Mouse (Mus musculus): ENCODE measurements around the gene Rbl1. TPM values are rescaled to one million over a fixed set of nuclear protein-coding genes. Genes with fewer than 3 reads are reported as not detected.

Rbl1 gene
- total and polyA plus RNA-seq, 2 experiments from 2014 or later, result 5.2 to 8.4 TPM

DNA sequence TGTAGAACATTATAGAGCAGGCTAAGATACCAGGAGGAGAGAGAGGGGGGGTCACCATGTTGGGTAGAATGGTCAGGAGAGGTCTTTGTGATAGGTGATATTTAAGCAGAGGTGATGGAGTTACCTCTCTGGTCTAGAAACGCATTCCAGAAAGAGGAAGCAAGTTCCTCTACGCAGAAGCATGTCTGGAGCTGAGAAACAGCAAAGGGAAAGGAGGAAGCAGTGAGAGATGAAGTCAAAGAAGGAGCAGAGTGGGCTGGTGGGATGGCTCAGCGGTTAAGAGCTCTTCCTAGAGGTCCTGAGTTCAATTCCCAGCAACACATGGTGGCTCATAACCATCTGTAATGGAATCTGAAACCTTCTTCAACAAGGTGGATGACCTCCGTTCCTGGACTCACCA is 62.4 kb downstream of the Rbl1 start:
- WGBS, result 90% methylated on average over 4 of the region's 4 CpGs
- H3K9ac ChIP-seq (replicated peaks; ENCODE audit: low read length), result no peak overlapping the region

DNA sequence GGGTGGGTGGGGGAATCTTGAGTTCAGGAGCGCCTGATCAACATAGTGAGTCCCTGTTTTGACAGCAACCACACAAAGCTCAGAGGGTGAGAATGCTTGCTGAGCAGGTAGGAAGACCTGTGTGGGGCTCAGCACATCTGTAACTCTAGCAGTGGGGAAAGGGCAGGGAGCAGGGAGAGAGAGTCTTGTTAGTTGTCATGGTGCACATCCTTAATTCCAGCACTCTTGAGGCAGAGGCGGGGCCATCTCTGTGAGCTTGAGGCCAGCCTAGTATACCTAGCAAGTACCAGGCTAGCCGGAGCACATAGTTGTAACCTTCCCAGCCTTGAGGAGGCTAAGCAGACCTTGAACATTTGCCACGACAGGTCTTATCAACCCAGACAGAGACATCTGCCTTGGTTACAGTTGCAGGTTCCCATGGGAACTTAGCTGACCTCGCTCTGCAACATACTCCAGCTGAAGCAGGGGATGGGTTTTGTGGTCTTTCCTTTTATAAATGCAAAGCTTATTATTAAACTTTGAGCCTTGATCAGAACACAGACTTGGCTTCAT is 65.0 kb downstream of the Rbl1 start:
- no peak for TF ChIP-seq CTCF (IDR thresholded peaks at IDR 0.05; ENCODE audit: low read depth)
- no peak overlapping the region for H3K9ac ChIP-seq (replicated peaks; ENCODE audit: low read length)
- DNase-seq (ENCODE audit: low spot score), result no peak
- H3K4me3 ChIP-seq (ENCODE audit: low read length), result no peak overlapping the region
- no peak for ATAC-seq
- WGBS, result 89% methylated on average over 5 of the region's 5 CpGs
- H3K4me2 ChIP-seq (ENCODE audit: low read depth, low read length), result no peak overlapping the region
- H3K9me3 ChIP-seq (ENCODE audit: low read length), result no peaks in the 10 kb centered on the region
- no peaks in the 10 kb centered on the region for H3K4me1 ChIP-seq (ENCODE audit: insufficient read depth, low read length)
- H3K36me3 ChIP-seq (ENCODE audit: insufficient read depth, low read length), result no peaks in the 10 kb centered on the region
- H3K27ac ChIP-seq, result no peak overlapping the region
- no peaks in the 10 kb centered on the region for H3K27me3 ChIP-seq (ENCODE audit: insufficient read depth, low read length)

More for the DNA sequence above, 62.4 kb downstream of the Rbl1 start:
- no peaks in the 10 kb centered on the region for H3K4me1 ChIP-seq (ENCODE audit: insufficient read depth, low read length)
- no peaks in the 10 kb centered on the region for H3K36me3 ChIP-seq (ENCODE audit: insufficient read depth, low read length)
- no peaks in the 10 kb centered on the region for H3K27me3 ChIP-seq (ENCODE audit: insufficient read depth, low read length)
- H3K4me2 ChIP-seq (ENCODE audit: low read depth, low read length), result no peak overlapping the region
- no peak for TF ChIP-seq CTCF (IDR thresholded peaks at IDR 0.05; ENCODE audit: low read depth)
- ATAC-seq, result no peak
- no peak for DNase-seq (ENCODE audit: low spot score)
- no peak overlapping the region for H3K4me3 ChIP-seq (ENCODE audit: low read length)
- no peaks in the 10 kb centered on the region for H3K9me3 ChIP-seq (ENCODE audit: low read length)
- no peak overlapping the region for H3K27ac ChIP-seq

DNA sequence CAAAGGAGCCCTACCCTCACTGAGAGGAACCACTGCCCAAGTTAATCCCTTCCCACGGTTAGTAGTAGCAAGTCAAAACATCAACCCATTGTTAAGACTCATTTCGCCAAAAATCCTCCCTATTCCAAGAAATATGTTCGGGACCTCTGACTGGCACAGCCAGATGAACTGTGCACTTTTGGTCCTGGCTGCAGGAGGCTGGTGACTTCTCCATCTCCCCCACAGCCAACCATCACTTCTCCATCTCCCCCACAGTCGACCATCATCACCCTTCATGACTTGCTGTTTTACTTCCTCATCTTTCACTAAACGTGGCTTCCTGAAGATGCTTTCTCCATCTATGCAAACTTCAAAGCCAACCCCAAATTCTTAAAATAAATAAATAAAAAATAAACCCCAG is 65.5 kb downstream of the Rbl1 start:
- no peak overlapping the region for H3K4me2 ChIP-seq (ENCODE audit: low read depth, low read length)
- H3K27me3 ChIP-seq (ENCODE audit: insufficient read depth, low read length), result no peaks in the 10 kb centered on the region
- no peak overlapping the region for H3K27ac ChIP-seq
- WGBS, result 81% methylated on average over 5 of the region's 5 CpGs
- DNase-seq (ENCODE audit: low spot score) (no peak), ATAC-seq (no peak)
- no peak overlapping the region for H3K4me3 ChIP-seq (ENCODE audit: low read length)
- TF ChIP-seq CTCF (IDR thresholded peaks at IDR 0.05; ENCODE audit: low read depth), result no peak
- 0 out of 2 replicates have a peak, but pooled peaks cover under 1% of the 10 kb centered on the region for H3K4me1 ChIP-seq (ENCODE audit: insufficient read depth, low read length)
- H3K9me3 ChIP-seq (ENCODE audit: low read length), result no peaks in the 10 kb centered on the region
- H3K9ac ChIP-seq (replicated peaks; ENCODE audit: low read length), result no peak overlapping the region
- H3K36me3 ChIP-seq (ENCODE audit: insufficient read depth, low read length), result no peaks in the 10 kb centered on the region

DNA sequence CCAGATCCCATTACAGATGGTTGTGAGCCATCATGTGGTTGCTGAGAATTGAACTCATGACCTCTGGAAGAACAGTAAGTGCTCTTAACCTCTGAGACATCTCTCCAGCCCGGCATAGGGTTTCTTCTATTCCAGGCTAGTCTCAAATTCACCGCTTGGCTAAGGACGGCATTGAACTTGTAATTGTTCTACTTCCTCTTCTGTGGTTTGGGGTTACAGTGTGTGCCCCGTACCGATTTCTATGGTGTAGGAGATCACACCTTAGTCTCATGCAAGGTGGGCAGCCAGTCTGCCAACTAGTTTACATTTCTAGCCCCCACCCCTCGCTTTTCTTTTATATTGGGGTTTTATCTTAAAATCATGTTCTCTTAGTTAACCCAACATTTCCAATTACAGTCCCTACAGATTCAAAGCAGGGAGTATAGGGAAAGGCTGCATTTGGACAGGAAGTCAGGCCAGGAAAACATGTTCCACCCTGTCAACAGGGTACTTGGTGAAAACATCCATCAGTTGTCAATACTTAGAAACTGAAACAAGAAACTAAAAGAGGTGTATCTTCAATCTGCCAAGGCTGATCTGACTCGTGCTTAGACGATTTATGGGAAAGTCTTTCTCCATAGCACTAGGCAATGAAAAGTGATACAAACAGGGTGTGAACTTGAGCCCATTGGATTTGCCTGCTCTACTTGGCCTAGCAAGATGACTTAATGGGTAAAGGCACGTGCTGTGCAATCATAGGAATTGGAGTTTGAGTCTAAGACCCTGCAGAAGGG is 66.2 kb downstream of the Rbl1 start:
- DNase-seq (ENCODE audit: low spot score), result no peak
- Histone ChIP-seq H3K9ac (replicated peaks; ENCODE audit: low read length) (no peak overlapping the region), H3K4me1 (ENCODE audit: insufficient read depth, low read length) (0 out of 2 replicates have a peak, but pooled peaks cover 3% of the 10 kb centered on the region), H3K36me3 (ENCODE audit: insufficient read depth, low read length) (no peaks in the 10 kb centered on the region), H3K4me3 (ENCODE audit: low read length) (no peak overlapping the region), H3K9me3 (ENCODE audit: low read length) (no peaks in the 10 kb centered on the region), H3K27ac (no peak overlapping the region), H3K27me3 (ENCODE audit: insufficient read depth, low read length) (no peaks in the 10 kb centered on the region), H3K4me2 (ENCODE audit: low read depth, low read length) (no peak overlapping the region)
- 87% methylated on average over 9 of the region's 9 CpGs for WGBS
- TF ChIP-seq CTCF (IDR thresholded peaks at IDR 0.05; ENCODE audit: low read depth), result no peak
- no peak for ATAC-seq

DNA sequence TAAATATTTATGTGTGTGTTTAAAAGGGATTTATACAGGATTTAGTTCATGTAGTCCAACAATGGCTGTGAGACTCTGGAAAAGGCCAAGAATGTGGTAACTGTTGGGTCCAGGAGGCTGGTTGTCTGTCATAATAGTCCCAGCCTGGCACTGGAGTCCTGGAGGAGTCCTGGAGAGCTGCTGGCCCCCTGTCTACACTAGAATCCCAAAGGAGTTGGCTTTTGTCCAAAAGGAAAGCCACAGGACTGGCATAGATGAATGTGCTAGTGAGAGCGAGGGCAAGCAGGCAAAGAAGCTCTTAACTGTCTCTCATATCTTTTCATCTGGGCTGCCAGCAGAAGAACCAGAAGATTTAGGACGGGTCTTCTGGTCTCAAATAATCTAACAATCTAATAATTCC is 67.7 kb downstream of the Rbl1 start:
- no peak overlapping the region for H3K4me3 ChIP-seq (ENCODE audit: low read length)
- DNase-seq (ENCODE audit: low spot score), result peak; percentile 9
- no peak for TF ChIP-seq CTCF (IDR thresholded peaks at IDR 0.05; ENCODE audit: low read depth)

DNA sequence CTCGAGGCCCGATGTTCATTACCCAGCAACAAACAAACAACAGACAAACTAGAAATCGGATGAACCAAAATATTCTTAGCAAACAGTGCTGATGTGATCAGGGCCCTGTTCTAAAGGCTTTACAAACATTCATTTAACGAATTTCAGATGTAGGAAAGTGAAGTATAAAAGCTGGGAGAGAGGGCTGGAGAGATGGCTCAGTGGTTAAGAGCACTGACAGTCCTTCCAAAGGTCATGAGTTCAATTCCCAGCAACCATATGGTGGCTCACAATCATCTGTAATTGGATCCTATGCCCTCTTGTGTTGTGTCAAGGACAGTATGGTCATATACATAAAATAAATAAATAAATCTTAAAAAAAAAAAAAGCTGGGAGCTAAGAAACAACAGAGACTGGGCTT is 68.2 kb downstream of the Rbl1 start:
- DNase-seq (ENCODE audit: low spot score) (no peak), ATAC-seq (no peak)
- H3K27me3 ChIP-seq (ENCODE audit: insufficient read depth, low read length), result no peaks in the 10 kb centered on the region
- no peak overlapping the region for H3K27ac ChIP-seq
- H3K9me3 ChIP-seq (ENCODE audit: low read length), result no peaks in the 10 kb centered on the region
- H3K4me3 ChIP-seq (ENCODE audit: low read length), result no peak overlapping the region
- 95% methylated on average over 4 of the region's 4 CpGs for WGBS
- no peaks in the 10 kb centered on the region for H3K36me3 ChIP-seq (ENCODE audit: insufficient read depth, low read length)
- no peak overlapping the region for H3K9ac ChIP-seq (replicated peaks; ENCODE audit: low read length)
- no peak for TF ChIP-seq CTCF (IDR thresholded peaks at IDR 0.05; ENCODE audit: low read depth)
- 0 out of 2 replicates have a peak, but pooled peaks cover 3% of the 10 kb centered on the region for H3K4me1 ChIP-seq (ENCODE audit: insufficient read depth, low read length)
- no peak overlapping the region for H3K4me2 ChIP-seq (ENCODE audit: low read depth, low read length)

More for the DNA sequence above, 67.7 kb downstream of the Rbl1 start:
- Histone ChIP-seq H3K27me3 (ENCODE audit: insufficient read depth, low read length) (no peaks in the 10 kb centered on the region), H3K4me2 (ENCODE audit: low read depth, low read length) (no peak overlapping the region), H3K27ac (no peak overlapping the region), H3K9me3 (ENCODE audit: low read length) (no peaks in the 10 kb centered on the region), H3K4me1 (ENCODE audit: insufficient read depth, low read length) (0 out of 2 replicates have a peak, but pooled peaks cover 3% of the 10 kb centered on the region), H3K36me3 (ENCODE audit: insufficient read depth, low read length) (no peaks in the 10 kb centered on the region), H3K9ac (replicated peaks; ENCODE audit: low read length) (no peak overlapping the region)
- WGBS, result 55% methylated on average over 2 of the region's 2 CpGs
- no peak for ATAC-seq
